Mouse (Mus musculus): ENCODE data around the gene Il17ra.

Il17ra gene

DNA sequence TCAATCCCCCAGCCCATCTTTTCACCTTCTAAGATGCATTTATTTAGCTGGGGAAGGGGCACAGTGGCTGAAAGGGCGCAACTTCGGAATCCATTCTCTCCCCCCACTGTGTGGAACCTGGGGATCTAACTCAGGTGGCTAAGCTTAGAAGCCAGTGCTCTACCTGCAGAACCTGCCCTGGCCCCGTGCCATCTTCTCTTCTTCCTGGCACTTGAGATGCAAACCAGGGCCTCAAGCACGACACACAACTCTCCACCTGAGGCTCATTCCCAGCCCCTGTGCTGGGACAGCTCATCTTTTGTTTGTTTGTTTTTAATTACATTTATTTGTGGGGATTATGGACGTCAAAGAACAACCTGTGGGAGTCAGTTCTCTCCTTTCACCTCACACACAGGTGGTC, 56.6 kb downstream of the Il17ra start:
- ChIA-PET CTCF (no interaction called here), POLR2A (interaction anchor here in 1 of 4 experiments (0.6 to 5.0 kb wide), 5 partner anchors 9 to 372 kb away, joined by 3 to 29 read pairs (median 4); partner anchors contain the start of gene Hdhd5)

DNA sequence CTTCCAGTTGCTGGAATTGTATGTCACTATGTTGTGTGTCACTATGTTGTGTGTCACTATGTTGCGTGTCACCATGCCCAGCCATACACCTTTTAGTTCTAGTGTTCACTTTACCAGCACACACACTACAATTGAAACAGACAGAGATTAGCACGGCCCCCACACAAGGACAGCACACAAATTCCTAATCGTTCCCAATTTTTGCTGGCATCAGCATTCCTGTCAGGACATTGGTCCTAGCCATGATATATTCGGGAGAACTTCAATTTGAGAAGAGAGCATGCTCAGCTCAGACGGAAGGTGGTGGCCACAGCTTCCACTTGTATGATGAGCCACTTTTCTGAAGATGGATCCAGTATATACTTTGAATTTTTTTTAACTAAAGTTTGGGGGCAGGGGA, 61.7 kb downstream of the Il17ra start:
- CTCF ChIA-PET = interaction anchor here in 1 of 4 experiments (0.6 kb wide), 1 partner anchor 465 kb away, joined by 3 read pairs; no protein-coding TSS in a partner anchor
- POLR2A ChIA-PET = interaction anchor here in 1 of 4 experiments (1.9 kb wide), 1 partner anchor 14 kb away, joined by 6 read pairs; no protein-coding TSS in a partner anchor

DNA sequence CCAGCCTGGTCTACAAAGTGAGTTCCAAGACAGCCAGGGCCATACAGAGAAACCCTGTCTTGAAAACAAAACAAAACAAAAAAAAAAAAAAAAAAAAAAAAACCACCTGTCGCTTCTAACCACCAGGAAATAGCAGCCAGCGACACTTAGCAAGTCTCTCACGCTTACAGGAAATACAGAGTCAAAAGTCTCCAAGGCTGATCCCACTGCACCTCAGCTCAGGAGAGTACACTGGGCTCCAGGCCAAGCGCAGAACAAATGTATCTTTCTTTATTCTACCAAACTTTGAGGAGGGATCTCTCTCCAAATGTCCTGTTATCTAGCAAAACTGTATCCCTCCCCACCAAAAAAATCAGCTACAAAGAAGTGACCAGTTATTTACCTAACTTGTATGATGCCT, 66.1 kb downstream of the Il17ra start:
- POLR2A ChIA-PET = interaction anchor here in 3 of 4 experiments (0.5 to 4.0 kb wide), 12 partner anchors 11 to 709 kb away, joined by 3 to 29 read pairs (median 4); no protein-coding TSS in a partner anchor
- CTCF ChIA-PET = interaction anchor here in 2 of 4 experiments (0.6 to 1.1 kb wide), 2 partner anchors 29 to 185 kb away, joined by 3 read pairs; no protein-coding TSS in a partner anchor

DNA sequence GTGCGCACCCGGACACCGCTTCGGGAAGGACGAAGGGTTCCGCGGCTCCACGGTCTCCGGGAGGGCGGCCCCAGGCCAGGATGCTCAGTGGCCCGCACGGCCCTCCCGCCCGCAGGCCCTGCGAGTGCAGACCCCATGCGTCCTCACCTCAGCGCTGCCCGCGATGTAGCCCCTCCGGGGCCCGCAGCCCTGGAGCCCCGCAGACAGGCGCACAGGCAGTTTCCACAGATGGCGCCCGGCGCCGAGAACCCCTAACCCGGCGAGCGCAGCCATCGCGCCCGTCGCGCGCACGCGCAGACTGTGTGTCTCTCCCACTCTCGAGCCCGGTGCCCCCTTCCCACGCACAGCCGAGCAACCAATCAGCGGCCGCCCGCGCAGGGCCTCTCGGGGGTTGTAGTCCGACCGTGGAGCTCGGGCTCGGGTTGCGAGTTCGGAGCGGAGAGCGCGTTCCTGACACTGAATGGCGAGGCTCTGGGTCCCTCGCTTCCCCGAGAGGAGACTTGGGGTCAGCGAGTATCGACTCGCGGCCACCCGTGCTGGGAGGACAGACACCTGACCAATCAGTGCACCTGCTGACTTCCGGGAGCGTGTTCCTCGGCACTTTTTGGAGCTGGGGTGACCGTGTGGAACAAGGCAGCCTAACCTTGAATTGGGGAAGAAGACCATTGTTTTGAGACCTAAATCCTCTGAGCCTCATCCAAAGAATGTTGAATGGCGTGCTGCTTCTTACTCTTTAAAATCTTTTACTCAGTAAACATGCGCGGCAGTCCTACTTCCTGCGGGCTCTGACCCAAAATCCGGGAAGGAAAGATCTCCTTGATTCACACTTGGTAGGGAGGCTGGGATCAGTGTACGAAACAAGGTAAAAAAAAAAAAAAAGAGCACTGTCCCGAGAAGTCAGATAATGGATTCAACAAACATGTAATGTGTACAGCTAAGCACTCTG, 68.2 kb downstream of the Il17ra start, which contains the start of gene Hdhd5:
Gene Hdhd5, minus strand, starts transcription at position 300 of the 946 bp plus-strand sequence.
- CTCF ChIA-PET = interaction anchor here (0.7 to 2.8 kb wide), 7 partner anchors 8 to 72 kb away, joined by 3 to 9 read pairs (median 5); partner anchors contain the start of gene Tmem121b (in 1 of the 4)

DNA sequence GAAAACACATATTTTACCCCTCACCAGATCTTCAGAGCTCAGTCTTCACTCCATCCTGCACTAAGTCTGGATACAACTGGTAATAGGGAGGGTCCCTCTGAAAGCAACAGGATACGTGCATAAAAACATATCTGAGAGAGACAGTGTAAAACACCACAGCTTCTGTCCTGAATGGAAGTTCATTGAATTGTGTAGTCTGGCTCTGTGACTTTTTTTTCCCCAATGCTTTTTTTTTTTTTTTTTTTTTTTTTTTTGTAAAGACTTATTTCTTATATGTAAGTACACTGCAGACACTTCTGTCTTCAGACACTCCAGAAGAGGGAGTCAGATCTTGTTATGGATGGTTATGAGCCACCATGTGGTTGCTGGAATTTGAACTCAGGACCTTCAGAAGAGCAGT, 69.5 kb downstream of the Il17ra start:
- ChIA-PET CTCF (interaction anchor here in 2 of 4 experiments (0.5 to 2.8 kb wide), 3 partner anchors 9 to 50 kb away, joined by 3 to 9 read pairs (median 3); partner anchors contain the start of gene Tmem121b (in 1 of the 2)), POLR2A (interaction anchor here in 1 of 4 experiments (0.7 to 2.0 kb wide), 2 partner anchors 8 to 77 kb away, joined by 6 to 9 read pairs; no protein-coding TSS in a partner anchor)

More for the DNA sequence above, 68.2 kb downstream of the Il17ra start, which contains the start of gene Hdhd5:
- POLR2A ChIA-PET = interaction anchor here in 3 of 4 experiments (0.5 to 4.0 kb wide), 24 partner anchors 7 to 929 kb away, joined by 3 to 29 read pairs (median 4); partner anchors contain the start of genes Atp6v1e1 (in 1 of the 3) and Cecr2 (in 1 of the 3)

DNA sequence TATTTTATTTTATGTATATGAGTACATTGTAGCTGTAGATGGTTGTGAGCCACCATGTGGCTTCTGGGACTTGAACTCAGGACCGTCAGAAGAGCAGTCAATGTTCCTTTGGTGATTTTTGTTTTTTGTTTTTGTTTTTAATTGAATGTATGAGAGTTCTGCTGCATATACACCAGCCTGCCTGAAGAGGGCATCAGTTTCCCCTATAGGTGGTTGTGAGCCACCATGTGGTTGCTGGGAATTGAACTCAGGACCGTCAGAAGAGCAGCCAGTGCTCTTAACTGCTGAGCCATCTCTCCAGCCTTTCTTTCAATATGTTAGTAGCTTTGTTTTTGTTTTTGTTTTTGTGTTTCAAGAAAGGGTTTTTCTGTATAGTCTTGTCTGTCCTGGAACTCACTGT, 73.3 kb downstream of the Il17ra start:
- CTCF ChIA-PET = interaction anchor here in 1 of 4 experiments (0.8 kb wide), 1 partner anchor 57 kb away, joined by 3 read pairs; no protein-coding TSS in a partner anchor
- POLR2A ChIA-PET = interaction anchor here in 1 of 4 experiments (1.0 to 1.9 kb wide), 6 partner anchors 9 to 109 kb away, joined by 3 to 4 read pairs (median 3); no protein-coding TSS in a partner anchor
